Mouse (Mus musculus) bone marrow macrophage, adult 2 months (primary cell): ENCODE results near the gene H2al1d.

Experiments
- CTCF ChIP-seq: IDR thresholded peaks from 2 replicates; pipeline ENCODE4 v1.5.1; 2012; ENCODE audit warnings: low read depth, mild to moderate bottlenecking, low read length, moderate library complexity
- POLR2A ChIP-seq: IDR thresholded peaks from 2 replicates; pipeline ENCODE4 v1.6.1; 2012; ENCODE audit warnings: mild to moderate bottlenecking, low read depth, low read length, borderline replicate concordance

DNA sequence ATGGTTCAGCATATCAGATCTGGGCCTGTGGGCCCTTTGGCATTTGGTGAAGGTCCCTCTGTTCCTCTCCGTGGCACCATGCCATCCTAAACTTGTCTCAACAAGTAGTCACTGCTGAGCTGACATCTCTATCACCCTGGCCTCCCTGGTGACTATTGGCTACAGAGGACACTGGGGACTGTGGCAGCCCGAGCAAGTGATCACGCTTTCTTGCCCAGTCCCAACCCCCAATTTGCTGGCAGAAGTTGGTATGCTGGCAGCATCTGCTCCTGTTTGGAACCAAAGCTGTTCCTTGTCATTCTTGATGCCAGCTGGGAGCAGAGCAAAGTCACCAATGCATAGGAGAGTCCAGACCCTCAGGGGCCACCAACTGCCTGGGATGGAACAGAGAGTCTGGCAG lies 39.5 kb upstream of the H2al1d start:
- no peak for TF ChIP-seq CTCF
- no peak for TF ChIP-seq POLR2A
